In the genomic region with DNA sequence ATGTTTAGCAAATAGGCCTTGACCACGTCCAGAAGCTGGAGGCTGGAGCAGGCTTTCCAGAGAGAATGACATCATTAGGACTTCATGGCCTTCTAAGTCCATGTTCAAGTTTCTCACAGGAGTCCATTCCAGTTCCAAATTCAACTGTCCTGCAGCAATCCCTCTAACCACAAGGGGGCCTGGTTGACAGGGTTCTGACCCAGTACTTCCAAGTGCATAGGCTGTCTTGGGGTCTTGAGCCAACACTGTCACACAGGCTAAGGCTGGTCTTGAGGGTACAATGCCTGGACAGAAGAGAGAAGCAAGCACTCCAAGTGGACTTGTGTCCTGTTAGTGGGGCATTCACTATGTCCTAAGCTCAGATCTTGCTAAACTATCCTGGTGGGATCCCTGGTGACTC, we compare ENCODE assay signal across 8 mouse cellular contexts.
A peak's percentile ranks its signal among the peaks of the same experiment; 100 is the strongest.
DNase-seq lines count a peak whose midpoint lies in the region; ATAC-seq and TF ChIP-seq lines count a peak whose summit lies in the region.

No protein-coding gene starts in this region.

- no peaks in the 10 kb centered on the region for H3K27me3 ChIP-seq in forebrain, embryonic 10.5 days (ENCODE audit: poor library complexity, severe bottlenecking)
- no peaks in the 10 kb centered on the region for H3K27me3 ChIP-seq in forebrain, embryonic 15.5 days
- no peaks in the 10 kb centered on the region for H3K27me3 ChIP-seq in midbrain, embryonic 10.5 days (ENCODE audit: low read depth, poor library complexity, severe bottlenecking)
- H3K27me3 ChIP-seq in midbrain, embryonic 11.5 days (ENCODE audit: control insufficient read depth, insufficient read depth, low read length): no peaks in the 10 kb centered on the region
- H3K27me3 ChIP-seq in kidney, embryonic 16.5 days (ENCODE audit: insufficient read depth, low read length): no peaks in the 10 kb centered on the region

- 62% methylated on average over 1 of the region's 1 CpGs for WGBS in forebrain, embryonic 10.5 days
- 74% methylated on average over 1 of the region's 1 CpGs for WGBS in forebrain, embryonic 15.5 days
- WGBS in midbrain, embryonic 10.5 days: 69% methylated on average over 1 of the region's 1 CpGs
- 63% methylated on average over 1 of the region's 1 CpGs for WGBS in midbrain, embryonic 11.5 days
- WGBS in bone marrow, adult 2 months: 37% methylated on average over 1 of the region's 1 CpGs
- 70% methylated on average over 1 of the region's 1 CpGs for WGBS in kidney, embryonic 16.5 days

- H3K9me3 ChIP-seq in forebrain, embryonic 10.5 days: no peaks in the 10 kb centered on the region
- H3K9me3 ChIP-seq in forebrain, embryonic 15.5 days: no peaks in the 10 kb centered on the region
- H3K9me3 ChIP-seq in midbrain, embryonic 10.5 days (replicated peaks): no peaks in the 10 kb centered on the region
- H3K9me3 ChIP-seq in midbrain, embryonic 11.5 days (ENCODE audit: control insufficient read depth, low read length): no peaks in the 10 kb centered on the region
- no peaks in the 10 kb centered on the region; the same call in 1 of the 2 replicates for H3K9me3 ChIP-seq in kidney, embryonic 16.5 days (ENCODE audit: low read length)

- no peak overlapping the region for H3K27ac ChIP-seq in forebrain, embryonic 10.5 days
- H3K27ac ChIP-seq in forebrain, embryonic 15.5 days (replicated peaks): no peak overlapping the region
- no peak overlapping the region for H3K27ac ChIP-seq in midbrain, embryonic 10.5 days (replicated peaks)
- no peak overlapping the region for H3K27ac ChIP-seq in midbrain, embryonic 11.5 days (ENCODE audit: low read depth, low read length)
- no peak overlapping the region for H3K27ac ChIP-seq in bone marrow, adult 2 months (ENCODE audit: control insufficient read depth, insufficient read depth, low read depth, low read length, poor library complexity)
- H3K27ac ChIP-seq in kidney, embryonic 16.5 days (ENCODE audit: low read length): no peak overlapping the region

- H3K4me1 ChIP-seq in forebrain, embryonic 10.5 days: no peaks in the 10 kb centered on the region
- no peaks in the 10 kb centered on the region for H3K4me1 ChIP-seq in forebrain, embryonic 15.5 days
- no peaks in the 10 kb centered on the region for H3K4me1 ChIP-seq in midbrain, embryonic 10.5 days
- H3K4me1 ChIP-seq in midbrain, embryonic 11.5 days (ENCODE audit: control insufficient read depth, insufficient read depth, low read length): no peaks in the 10 kb centered on the region
- no peaks in the 10 kb centered on the region for H3K4me1 ChIP-seq in bone marrow, adult 2 months (ENCODE audit: control insufficient read depth, insufficient read depth, low read length)
- H3K4me1 ChIP-seq in kidney, embryonic 16.5 days (ENCODE audit: insufficient read depth, low read length): peaks cover 10% of the 10 kb centered on the region; the same call in 1 of the 2 replicates

- DNase-seq in forebrain, embryonic 10.5 days (ENCODE audit: extremely low spot score, low spot score): peak; percentile 17
- peak; percentile 22 for DNase-seq in midbrain, embryonic 10.5 days (ENCODE audit: low spot score)
- no peak for DNase-seq in midbrain, embryonic 11.5 days (ENCODE audit: low spot score, missing footprints)
- DNase-seq in yolk sac, embryonic 10.5 days (ENCODE audit: low spot score): peak; percentile 34

- peak; percentile 10; the same call in 1 of the 2 replicates for TF ChIP-seq CTCF in bone marrow, adult 2 months (IDR thresholded peaks at IDR 0.05; ENCODE audit: control insufficient read depth, insufficient read depth, low read length)

- ATAC-seq in forebrain, embryonic 15.5 days (replicated peaks): no peak
- ATAC-seq in midbrain, embryonic 11.5 days (ENCODE audit: low FRiP score): no peak
- peak; percentile 74 for ATAC-seq in kidney, embryonic 16.5 days (ENCODE audit: low FRiP score, low TSS enrichment)
- ATAC-seq in megakaryocyte-erythroid progenitor cell, adult 5-6 weeks (replicated peaks; ENCODE audit: low FRiP score, low TSS enrichment, poor library complexity, severe bottlenecking): no peak

- TF ChIP-seq POLR2A in bone marrow, adult 2 months (IDR thresholded peaks at IDR 0.05; ENCODE audit: borderline replicate concordance, control insufficient read depth, low read depth, low read length): no peak

- H3K4me2 ChIP-seq in forebrain, embryonic 15.5 days (replicated peaks): no peak overlapping the region
- H3K4me2 ChIP-seq in midbrain, embryonic 11.5 days: no peak overlapping the region
- H3K4me2 ChIP-seq in kidney, embryonic 16.5 days (replicated peaks; ENCODE audit: low read depth, low read length): no peak overlapping the region

- no peak overlapping the region for H3K9ac ChIP-seq in forebrain, embryonic 15.5 days (replicated peaks)
- H3K9ac ChIP-seq in midbrain, embryonic 11.5 days (ENCODE audit: low read length): no peak overlapping the region
- H3K9ac ChIP-seq in kidney, embryonic 16.5 days (replicated peaks; ENCODE audit: low read length): no peak overlapping the region

- H3K36me3 ChIP-seq in forebrain, embryonic 10.5 days (replicated peaks): no peaks in the 10 kb centered on the region
- H3K36me3 ChIP-seq in forebrain, embryonic 15.5 days: no peaks in the 10 kb centered on the region
- H3K36me3 ChIP-seq in midbrain, embryonic 10.5 days: no peaks in the 10 kb centered on the region
- no peaks in the 10 kb centered on the region for H3K36me3 ChIP-seq in midbrain, embryonic 11.5 days (ENCODE audit: control insufficient read depth, insufficient read depth, low read length)
- H3K36me3 ChIP-seq in kidney, embryonic 16.5 days (ENCODE audit: insufficient read depth, low read length): no peaks in the 10 kb centered on the region

- no peak overlapping the region for H3K4me3 ChIP-seq in forebrain, embryonic 10.5 days
- H3K4me3 ChIP-seq in forebrain, embryonic 15.5 days: no peak overlapping the region
- no peak overlapping the region for H3K4me3 ChIP-seq in midbrain, embryonic 10.5 days
- H3K4me3 ChIP-seq in midbrain, embryonic 11.5 days (ENCODE audit: low read depth, low read length): no peak overlapping the region
- H3K4me3 ChIP-seq in bone marrow, adult 2 months (replicated peaks; ENCODE audit: control insufficient read depth, low read depth, low read length): no peak overlapping the region
- H3K4me3 ChIP-seq in kidney, embryonic 16.5 days (ENCODE audit: low read length): no peak overlapping the region
